Comparison of ENCODE assay signal across 19 mouse cellular contexts in the genomic region with DNA sequence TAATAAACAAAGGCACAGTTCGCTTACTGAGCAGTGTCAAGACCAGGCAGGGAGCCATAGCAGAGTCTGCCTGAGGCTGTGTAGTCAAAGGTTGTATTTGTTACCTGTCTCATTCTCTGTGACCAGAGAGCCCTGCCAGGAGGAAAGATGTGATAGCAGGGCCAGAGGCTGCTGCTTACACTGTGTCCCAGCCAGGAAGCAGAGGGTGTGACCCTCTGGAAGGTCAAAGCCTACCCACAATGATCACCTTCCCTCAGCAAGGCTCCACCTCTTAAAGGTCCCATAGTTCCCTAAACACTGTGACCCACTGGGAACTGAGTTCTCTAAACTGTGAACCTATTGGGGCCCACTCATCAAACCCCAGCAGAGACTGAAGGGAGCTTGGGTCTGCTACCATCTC.
"Had no signal": no experiment of that assay in that cellular context is flagged by ENCODE, and none has a peak within 500 bp of the region (broad histone marks: within the 10 kb centered on the region; RNA-seq: fewer than 3 reads in every experiment).

No protein-coding gene starts in this region.

- H3K36me3 ChIP-seq: liver, embryonic 13.5 days; midbrain, embryonic 12.5 days; neural tube, embryonic 12.5 days; neural tube, embryonic 15.5 days; stomach, embryonic 15.5 days had no signal

- ATAC-seq: intestine, postnatal 0 days had no signal

- H3K4me3 ChIP-seq: layer of hippocampus, adult 2 months; left cerebral cortex, adult 2 months; liver, embryonic 13.5 days; midbrain, embryonic 12.5 days; neural tube, embryonic 12.5 days; neural tube, embryonic 15.5 days; stomach, embryonic 15.5 days had no signal

- H3K4me1 ChIP-seq: liver, embryonic 13.5 days; stomach, embryonic 15.5 days had no signal

- H3K9me3 ChIP-seq: liver, embryonic 13.5 days; midbrain, embryonic 12.5 days; neural tube, embryonic 12.5 days; neural tube, embryonic 15.5 days; stomach, embryonic 15.5 days had no signal

- H3K9ac ChIP-seq: liver, embryonic 13.5 days; midbrain, embryonic 12.5 days; neural tube, embryonic 12.5 days; neural tube, embryonic 15.5 days; stomach, embryonic 15.5 days had no signal

- H3K4me2 ChIP-seq: liver, embryonic 13.5 days; midbrain, embryonic 12.5 days; neural tube, embryonic 12.5 days; neural tube, embryonic 15.5 days; stomach, embryonic 15.5 days had no signal

- H3K27ac ChIP-seq: kidney, postnatal 0 days; layer of hippocampus, adult 2 months; left cerebral cortex, adult 2 months; liver, embryonic 13.5 days; midbrain, embryonic 12.5 days; neural tube, embryonic 12.5 days; neural tube, embryonic 15.5 days; stomach, embryonic 15.5 days had no signal

- H3K27me3 ChIP-seq: liver, embryonic 13.5 days; midbrain, embryonic 12.5 days; neural tube, embryonic 12.5 days; neural tube, embryonic 15.5 days; stomach, embryonic 15.5 days had no signal

- DNase-seq: kidney, adult 2 months; kidney, postnatal 25 days; layer of hippocampus, adult 9-11 months; liver, embryonic 13.5 days; lung, adult 2 months; lung, postnatal 14 days; lung, postnatal 4 days; right cerebral cortex, adult 18-20 months; right cerebral cortex, postnatal 14 days; right cerebral cortex, postnatal 4 days; thymus, postnatal 25 days had no signal
